Mouse (Mus musculus) stomach, postnatal 0 days (tissue): ENCODE measurements around the gene Smim5. TPM values are rescaled to one million over a fixed set of nuclear protein-coding genes. Genes with fewer than 3 reads are reported as not detected.

Source experiments
- ATAC-seq: fragments of 200-750 bp; cut with Nextera tagmentation; 2 replicates; pipeline ENCODE4 v1.8.0; 2017; ENCODE audit not compliant: low FRiP score, low TSS enrichment
- DNase-seq: peaks from one replicate; pipeline ENCODE4 v3.0.0-alpha.2; 2016; ENCODE audit warnings: low spot score
- H3K27ac ChIP-seq: fragments of 300-500 bp; sonication (generic); replicated peaks from 2 replicates; pipeline ENCODE4 v1.5.1; 2014; ENCODE audit warnings: mild to moderate bottlenecking, control low read depth
- H3K27me3 ChIP-seq: fragments of 300-500 bp; sonication (generic); 2 replicates; pipeline ENCODE4 v1.6.1; 2014; ENCODE audit warnings: low read length; ENCODE audit not compliant: control insufficient read depth, insufficient read depth
- H3K36me3 ChIP-seq: fragments of 300-500 bp; sonication (generic); 2 replicates; pipeline ENCODE4 v1.6.1; 2014; ENCODE audit warnings: low read length, mixed read lengths; ENCODE audit not compliant: control insufficient read depth, insufficient read depth
- H3K4me1 ChIP-seq: fragments of 300-500 bp; sonication (generic); replicated peaks from 2 replicates; pipeline ENCODE4 v1.6.1; 2014; ENCODE audit warnings: antibody characterized with exemption; ENCODE audit not compliant: control insufficient read depth, insufficient read depth
- H3K4me2 ChIP-seq: fragments of 300-500 bp; sonication (generic); replicated peaks from 2 replicates; pipeline ENCODE4 v1.6.1; 2014; ENCODE audit warnings: low read depth, mild to moderate bottlenecking, control low read depth, moderate library complexity
- H3K4me3 ChIP-seq: fragments of 300-500 bp; sonication (generic); 2 replicates; pipeline ENCODE4 v1.5.1; 2014; ENCODE audit warnings: low read depth, low read length, control low read depth
- H3K9ac ChIP-seq: fragments of 300-500 bp; sonication (generic); 2 replicates; pipeline ENCODE4 v1.6.1; 2014; ENCODE audit warnings: mild to moderate bottlenecking, low read length, control low read depth, mixed read lengths
- H3K9me3 ChIP-seq: fragments of 300-500 bp; sonication (generic); 2 replicates; pipeline ENCODE4 v1.6.1; 2016; ENCODE audit warnings: low read length; ENCODE audit not compliant: control insufficient read depth
- CTCF ChIP-seq: IDR thresholded peaks from 2 replicates; pipeline ENCODE4 v1.5.1; 2016; ENCODE audit warnings: antibody characterized with exemption, low read depth, mild to moderate bottlenecking, moderate library complexity
- EP300 ChIP-seq: optimal IDR thresholded peaks from 2 replicates; pipeline ENCODE3; 2016; ENCODE audit warnings: antibody characterized with exemption
- WGBS: fragments of 180-500 bp; shearing (Covaris S2); extraction: QIAGEN DNeasy Blood & Tissue Kit; methylation state at CpG from one replicate; pipeline ENCODE4 v1.1.7; 2014; 5-methylcytosine and 5-hydroxymethylcytosine counted together
- polyA plus RNA-seq: library from polyadenylated mRNA; unstranded; fragments of >200 nt; fragmentation: Nextera tagmentation; extraction: Ambion mirVana; gene quantifications from 2 replicates; pipeline ENCODE4 v1.2.1, GENCODE M21; 2015

The Smim5 gene
- polyA plus RNA-seq, 1 experiment from 2014 or later: 16.8 TPM

GRCm38 (mm10) chr11:115920110-115920818 lies 20.5 kb downstream of the Smim5 start:
- Histone ChIP-seq H3K4me1 (no peaks in the 10 kb centered on the region), H3K4me3 (no peak overlapping the region), H3K27me3 (no peaks in the 10 kb centered on the region), H3K4me2 (no peak overlapping the region), H3K27ac (no peak overlapping the region), H3K36me3 (peaks cover 13% of the 10 kb centered on the region; the same call in 1 of the 2 replicates), H3K9ac (no peak overlapping the region), H3K9me3 (no peaks in the 10 kb centered on the region)
- ATAC-seq (no peak), DNase-seq (peak; percentile 63)
- peak; percentile 85 for TF ChIP-seq CTCF
- TF ChIP-seq EP300: no peak
- 42% methylated on average over 6 of the region's 6 CpGs for WGBS

- Histone ChIP-seq H3K9me3 (no peaks in the 10 kb centered on the region), H3K36me3 (peaks cover 10% of the 10 kb centered on the region; the same call in 1 of the 2 replicates), H3K27ac (no peak overlapping the region), H3K4me2 (no peak overlapping the region), H3K9ac (no peak overlapping the region), H3K4me1 (no peaks in the 10 kb centered on the region), H3K27me3 (no peaks in the 10 kb centered on the region), H3K4me3 (no peak overlapping the region)
- TF ChIP-seq CTCF: no peak
- no peak for TF ChIP-seq EP300
- no peak for DNase-seq
- ATAC-seq: no peak
- 96% methylated on average over 1 of the region's 1 CpGs for WGBS
These were observed 22.2 kb downstream of the Smim5 start for GRCm38 (mm10) chr11:115921986-115922385.

GRCm38 (mm10) chr11:115929031-115929430 lies 29.3 kb downstream of the Smim5 start:
- 79% methylated on average over 8 of the region's 8 CpGs for WGBS
- DNase-seq: no peak

GRCm38 (mm10) chr11:115929818-115930217 lies 30.1 kb downstream of the Smim5 start:
- Histone ChIP-seq H3K9me3 (no peaks in the 10 kb centered on the region), H3K27ac (no peak overlapping the region), H3K4me2 (no peak overlapping the region), H3K36me3 (0 out of 2 replicates have a peak, but pooled peaks cover 7% of the 10 kb centered on the region), H3K27me3 (no peaks in the 10 kb centered on the region), H3K4me1 (peaks cover 13% of the 10 kb centered on the region; the same call in 1 of the 2 replicates), H3K9ac (no peak overlapping the region), H3K4me3 (no peak overlapping the region)
- WGBS: 67% methylated on average over 3 of the region's 3 CpGs
- no peak for DNase-seq
- no peak for ATAC-seq
- TF ChIP-seq CTCF (no peak), EP300 (no peak)

More at GRCm38 (mm10) chr11:115929031-115929430, 29.3 kb downstream of the Smim5 start:
- no peaks in the 10 kb centered on the region for H3K9me3 ChIP-seq
- H3K27ac ChIP-seq: no peak overlapping the region
- peaks cover 9% of the 10 kb centered on the region; the same call in 1 of the 2 replicates for H3K4me1 ChIP-seq
- TF ChIP-seq EP300 (no peak), CTCF (no peak)
- no peak overlapping the region for H3K9ac ChIP-seq
- no peak overlapping the region for H3K4me2 ChIP-seq
- 0 out of 2 replicates have a peak, but pooled peaks cover 7% of the 10 kb centered on the region for H3K36me3 ChIP-seq
- H3K27me3 ChIP-seq: no peaks in the 10 kb centered on the region
- ATAC-seq: no peak
- no peak overlapping the region for H3K4me3 ChIP-seq

GRCm38 (mm10) chr11:115931235-115931634 lies 31.5 kb downstream of the Smim5 start:
- no peaks in the 10 kb centered on the region for H3K27me3 ChIP-seq
- no peak overlapping the region for H3K27ac ChIP-seq
- H3K9ac ChIP-seq: no peak overlapping the region
- no peak overlapping the region for H3K4me3 ChIP-seq
- DNase-seq (no peak), ATAC-seq (no peak)
- H3K4me1 ChIP-seq: peaks cover 13% of the 10 kb centered on the region; the same call in 1 of the 2 replicates
- 0 out of 2 replicates have a peak, but pooled peaks cover 7% of the 10 kb centered on the region for H3K36me3 ChIP-seq
- no peak overlapping the region for H3K4me2 ChIP-seq
- H3K9me3 ChIP-seq: no peaks in the 10 kb centered on the region
- TF ChIP-seq CTCF: no peak
- WGBS: 58% methylated on average over 3 of the region's 3 CpGs

GRCm38 (mm10) chr11:115933108-115933746 lies 33.5 kb downstream of the Smim5 start, which contains the start of the genes Sap30bp and Recql5:
Gene Sap30bp, plus strand, starts transcription at chr11:115933282.
Gene Recql5, minus strand, starts transcription at chr11:115933477.
- peak within 1 kb of the TSS; percentile 83 for H3K9ac ChIP-seq
- H3K4me3 ChIP-seq: peak within 1 kb of the TSS; percentile 70
- peak; percentile 97 for DNase-seq
- H3K27me3 ChIP-seq: no peaks in the 10 kb centered on the region
- TF ChIP-seq EP300 (no peak), CTCF (no peak)
- ATAC-seq: peak; percentile 99
- peak within 1 kb of the TSS; percentile 85 for H3K4me2 ChIP-seq
- peaks cover 13% of the 10 kb centered on the region; the same call in 1 of the 2 replicates for H3K4me1 ChIP-seq
- peaks cover 5% of the 10 kb centered on the region; the same call in 1 of the 2 replicates for H3K36me3 ChIP-seq
- peak within 1 kb of the TSS; percentile 63 for H3K27ac ChIP-seq
- H3K9me3 ChIP-seq: no peaks in the 10 kb centered on the region
- WGBS: under 1% methylated on average over 28 of the region's 28 CpGs
